Mouse (Mus musculus): ENCODE measurements at regions not wholly inside any gene's neighbourhood (a gene's known extent, or its start where the extent isn't known, plus 50 kb on each side); places are given as distances from the start of the nearest gene placed in this dataset.

DNA sequence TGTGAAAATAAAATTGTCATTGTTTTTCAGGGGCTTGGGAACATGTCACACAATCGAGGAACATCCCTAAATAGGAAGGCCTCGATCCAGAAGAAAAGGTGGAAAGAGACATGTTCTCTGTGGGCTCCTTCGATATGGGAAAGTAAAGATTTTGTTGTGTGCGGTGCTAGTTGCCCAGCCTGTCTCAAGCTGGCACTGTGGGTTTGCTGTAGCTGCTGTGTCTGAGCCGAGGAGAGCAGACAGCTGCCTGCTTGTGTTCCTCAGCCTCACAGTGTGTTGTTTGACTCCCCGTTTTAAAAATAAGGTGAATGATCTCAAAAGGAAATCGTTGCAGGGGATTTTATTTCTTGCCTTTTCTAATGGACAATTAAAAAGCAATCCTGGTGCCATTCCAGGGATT, 64.4 kb upstream of the Zeb2 start:
- TF ChIP-seq CTCF (IDR thresholded peaks at IDR 0.05; ENCODE audit: control insufficient read depth, insufficient read depth, low read length), result no peak
- TF ChIP-seq POLR2A (IDR thresholded peaks at IDR 0.05; ENCODE audit: borderline replicate concordance, control insufficient read depth, low read depth, low read length), result no peak
